Mouse (Mus musculus) brain, embryonic 18.5 days (tissue): ENCODE measurements around the gene Ikzf4.

Experiments used
- DNase-seq: peaks from one replicate; pipeline ENCODE4 v3.0.0-alpha.2; 2012; ENCODE audit warnings: low read depth, low spot score

Ikzf4 gene

DNA sequence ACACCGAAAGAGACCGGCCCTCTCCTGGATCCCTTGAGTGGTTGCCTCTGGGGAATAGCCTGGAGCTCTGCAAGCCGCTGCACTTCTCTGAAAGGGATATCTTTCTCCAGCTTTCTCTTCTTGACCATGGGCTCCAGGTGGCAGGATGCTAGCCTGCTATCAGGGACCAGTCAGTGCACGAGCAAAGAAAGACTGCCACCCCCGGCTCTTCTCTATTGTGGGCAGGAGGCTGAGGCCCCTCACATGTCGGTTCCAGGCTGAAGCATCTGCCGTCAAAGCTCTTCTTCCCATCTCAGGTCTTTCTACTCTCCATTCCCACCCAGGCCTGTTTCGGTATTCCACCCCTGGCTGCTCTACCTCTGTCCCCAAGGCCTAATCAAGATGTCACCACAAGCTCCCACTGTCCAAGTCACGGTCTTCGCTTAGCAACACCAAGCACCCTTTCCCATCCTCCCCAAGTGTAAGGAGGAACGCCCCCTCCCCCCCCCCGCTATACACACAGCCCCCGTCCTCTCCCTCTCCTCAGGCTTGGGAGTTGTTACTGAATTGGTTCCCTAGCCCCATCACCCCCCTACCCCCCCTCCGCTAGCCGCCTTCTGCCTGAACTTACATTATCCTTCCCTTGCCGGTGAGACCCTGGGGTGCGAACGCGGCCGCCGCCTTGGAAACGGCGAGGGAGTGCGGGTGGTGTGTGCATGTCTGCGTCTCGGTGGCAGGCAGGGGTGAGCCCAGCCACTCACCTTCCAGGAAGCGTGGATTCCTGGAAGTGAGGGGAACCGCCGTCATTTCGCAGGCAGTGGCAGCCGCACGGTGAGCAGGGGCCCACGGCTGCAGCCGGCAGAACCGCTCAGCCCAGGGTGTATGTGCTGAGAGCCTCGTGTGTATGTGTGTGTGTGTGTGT, at the start of gene Ikzf4:
Gene Ikzf4, minus strand, starts transcription at position 881 of the 901 bp plus-strand sequence.
- DNase-seq, result no peak

DNA sequence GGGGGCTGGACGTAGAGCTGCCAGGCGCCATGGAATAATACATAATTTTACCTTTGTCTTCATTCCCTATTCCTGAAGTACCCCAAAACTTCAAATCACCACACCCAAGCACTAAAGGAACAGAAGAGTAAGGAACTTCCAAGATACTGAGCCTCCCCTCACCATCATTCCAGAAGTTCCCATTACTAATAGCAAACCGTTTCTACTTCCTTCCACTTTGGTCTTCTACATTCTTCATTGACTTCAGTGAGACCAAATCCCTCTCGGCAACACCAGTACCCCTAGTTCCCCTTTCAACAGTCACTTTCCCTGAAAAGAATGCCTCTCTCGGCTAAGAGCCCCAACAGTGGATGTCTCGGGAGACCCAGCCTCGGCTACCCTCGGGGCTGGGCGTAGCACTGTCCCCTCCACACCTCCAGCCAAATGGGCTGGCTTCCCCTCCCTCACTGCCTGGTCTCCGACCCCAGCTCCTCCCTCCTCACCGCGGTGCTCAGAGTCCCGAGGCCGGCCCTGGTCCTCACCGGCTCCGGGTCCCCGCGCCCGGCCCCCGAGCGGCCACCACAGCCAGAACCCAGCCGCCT, 49.7 kb upstream of the Ikzf4 start:
- DNase-seq, result no peak

DNA sequence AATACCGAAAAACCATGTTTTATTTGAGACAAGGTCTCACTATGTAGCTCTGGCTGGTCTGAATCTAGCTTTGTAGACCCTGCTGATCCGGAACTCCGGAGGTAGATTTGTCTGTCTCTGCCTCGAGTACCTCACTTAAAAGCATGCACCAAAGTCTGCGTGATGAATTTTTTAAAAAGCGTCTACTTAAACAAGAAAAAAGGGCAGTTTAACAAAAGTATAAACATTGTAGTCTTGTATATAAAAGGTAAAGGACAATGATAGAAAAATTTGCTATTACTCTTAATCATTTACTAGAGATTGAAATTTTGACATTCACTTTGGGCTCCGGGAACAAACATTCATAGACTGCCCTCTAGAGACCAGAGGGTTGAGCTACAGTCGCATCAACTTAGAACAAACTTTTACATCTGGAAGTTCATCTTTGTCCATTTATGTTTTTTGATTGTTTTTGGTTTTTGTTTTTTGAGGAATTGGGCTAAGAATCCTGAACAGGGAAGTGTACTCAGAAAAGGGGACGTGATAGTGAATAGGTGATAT, 28.7 kb upstream of the Ikzf4 start:
- no peak for DNase-seq

- no peak for DNase-seq
Measured at GRCm38 (mm10) chr10:128673763-128674468, 28.1 kb upstream of the Ikzf4 start, which contains the start of gene Suox. Gene Suox, minus strand, starts transcription at chr10:128674073.

GRCm38 (mm10) chr10:128671148-128671547, 25.4 kb upstream of the Ikzf4 start:
- DNase-seq, result no peak

DNA sequence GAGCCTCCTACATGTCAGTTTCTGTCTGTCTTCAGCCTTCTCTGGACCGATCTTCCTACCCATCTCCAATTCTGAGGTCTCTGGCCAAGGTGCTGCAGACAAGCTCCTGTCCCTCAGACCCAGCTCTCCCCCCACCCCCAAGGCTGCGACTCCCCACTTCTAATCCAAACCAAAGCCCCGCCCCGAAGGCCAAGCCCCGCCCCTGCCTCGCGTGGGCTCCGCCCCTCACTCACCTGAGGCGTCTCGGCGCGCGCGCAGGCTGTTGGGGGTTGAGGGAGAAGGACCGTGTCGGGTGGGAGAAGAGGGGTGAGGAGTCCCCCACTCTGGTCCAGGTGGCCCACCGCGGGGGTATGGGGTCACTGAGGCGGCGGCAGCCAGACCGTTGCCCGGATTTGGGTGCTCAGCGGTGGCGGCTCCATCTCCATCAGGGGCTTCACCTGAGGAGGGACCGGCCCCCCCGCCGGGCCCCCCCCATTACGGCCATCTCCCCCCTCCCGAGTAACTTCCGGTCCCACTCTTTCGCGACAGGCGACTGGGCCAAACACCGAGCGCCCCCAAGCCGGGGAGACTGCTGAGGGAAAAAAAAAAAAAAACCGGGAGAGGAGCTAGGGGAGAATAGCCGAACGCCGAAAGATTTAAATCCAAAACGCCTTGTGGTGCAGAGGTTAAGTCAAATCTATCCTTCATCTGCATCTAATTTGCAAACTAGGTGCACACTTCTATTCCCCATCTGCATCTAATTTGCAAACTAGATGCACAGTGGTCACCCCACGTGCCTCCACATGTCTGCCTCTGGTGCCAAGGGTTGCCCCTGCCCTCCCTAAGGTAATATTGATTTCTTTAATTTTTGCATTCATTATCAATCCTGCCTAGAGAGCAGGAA, 23.2 kb upstream of the Ikzf4 start:
- DNase-seq, result no peak

- no peak for DNase-seq
Measured at GRCm38 (mm10) chr10:128665806-128666205, 20.0 kb upstream of the Ikzf4 start.

DNA sequence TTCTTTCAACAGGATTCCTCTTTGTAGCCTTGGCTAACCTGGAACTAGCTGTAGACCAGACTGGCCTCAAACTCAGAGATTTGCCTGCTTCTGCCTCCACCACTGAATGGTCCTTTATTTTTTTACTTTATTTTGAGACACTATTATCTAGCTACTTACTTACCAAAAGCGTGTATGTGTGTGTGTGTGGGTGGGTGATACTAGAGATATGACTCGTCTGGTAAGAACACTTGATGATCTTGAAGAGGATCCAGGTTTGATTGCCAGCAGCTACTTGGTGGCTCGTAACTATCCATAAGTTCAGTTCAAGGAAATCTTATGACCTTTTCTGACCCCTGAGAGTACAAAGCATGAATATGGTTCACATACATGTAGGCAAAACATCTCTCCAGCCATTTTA, 19.5 kb upstream of the Ikzf4 start:
- no peak for DNase-seq

DNA sequence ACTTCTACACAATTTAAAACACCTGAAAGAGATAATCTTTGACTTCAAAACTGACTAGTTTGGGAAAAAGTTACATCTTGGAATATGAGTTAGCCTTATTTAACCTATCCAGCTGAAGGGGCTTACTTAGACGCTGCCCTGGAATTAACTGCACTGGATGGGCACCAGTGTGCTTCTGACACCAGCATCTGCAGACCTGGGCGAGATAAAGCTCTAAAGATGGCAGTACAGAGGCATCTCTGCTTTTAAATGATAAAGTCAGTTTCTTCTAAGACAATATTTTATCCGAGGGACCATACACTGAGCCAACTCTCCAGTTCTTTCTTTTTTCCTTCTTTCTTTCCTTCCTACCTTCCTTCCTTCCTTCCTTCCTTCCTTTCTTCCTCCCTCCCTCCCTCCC, 19.0 kb upstream of the Ikzf4 start:
- DNase-seq, result no peak

GRCm38 (mm10) chr10:128663441-128664220, 17.8 kb upstream of the Ikzf4 start:
- no peak for DNase-seq

DNA sequence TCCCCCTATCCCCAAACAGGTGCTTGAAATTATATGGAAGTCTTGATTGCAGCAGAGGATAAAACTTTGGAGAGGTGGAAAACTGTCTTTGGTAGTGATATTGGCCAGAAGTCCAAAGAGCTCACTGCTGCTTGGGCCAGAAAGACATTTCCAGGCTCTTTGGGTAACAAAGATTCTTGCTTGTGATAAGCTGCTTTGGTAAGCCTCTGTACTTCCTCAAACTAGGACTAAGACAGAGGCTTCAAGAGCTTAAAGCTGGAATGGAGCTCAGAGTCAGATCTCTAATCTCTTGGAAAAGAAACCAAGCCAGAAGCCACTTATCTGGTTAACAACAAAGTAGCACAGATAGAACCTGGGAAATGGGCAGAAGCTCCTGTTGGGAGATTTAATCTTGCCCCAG, 16.7 kb upstream of the Ikzf4 start:
- DNase-seq, result no peak

- DNase-seq, result no peak
Measured at GRCm38 (mm10) chr10:128659490-128659889, 13.7 kb upstream of the Ikzf4 start.

DNA sequence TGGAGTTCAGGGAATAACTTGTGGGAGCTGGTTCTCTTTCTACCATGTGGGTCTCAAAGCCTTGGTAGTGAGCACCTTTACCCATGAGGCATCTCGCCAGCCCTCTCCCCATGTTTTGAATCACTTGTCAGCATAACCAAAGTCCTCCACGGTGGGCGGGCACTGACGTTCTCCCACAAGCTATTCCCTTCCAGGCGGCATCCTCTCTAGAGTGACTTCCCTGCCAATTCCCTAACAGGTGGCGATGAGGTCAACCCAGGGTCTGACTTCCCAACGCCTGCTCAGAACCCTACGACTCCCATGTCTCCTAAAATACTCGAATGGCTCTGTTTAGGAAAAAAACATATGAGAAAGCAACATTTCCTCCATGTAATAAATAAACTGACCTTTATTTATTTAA, 12.1 kb upstream of the Ikzf4 start:
- no peak for DNase-seq

- DNase-seq, result no peak
Measured at GRCm38 (mm10) chr10:128656731-128657130, 10.9 kb upstream of the Ikzf4 start.

GRCm38 (mm10) chr10:128655254-128655653, 9.5 kb upstream of the Ikzf4 start:
- no peak for DNase-seq

GRCm38 (mm10) chr10:128653866-128654265, 8.1 kb upstream of the Ikzf4 start:
- no peak for DNase-seq

DNA sequence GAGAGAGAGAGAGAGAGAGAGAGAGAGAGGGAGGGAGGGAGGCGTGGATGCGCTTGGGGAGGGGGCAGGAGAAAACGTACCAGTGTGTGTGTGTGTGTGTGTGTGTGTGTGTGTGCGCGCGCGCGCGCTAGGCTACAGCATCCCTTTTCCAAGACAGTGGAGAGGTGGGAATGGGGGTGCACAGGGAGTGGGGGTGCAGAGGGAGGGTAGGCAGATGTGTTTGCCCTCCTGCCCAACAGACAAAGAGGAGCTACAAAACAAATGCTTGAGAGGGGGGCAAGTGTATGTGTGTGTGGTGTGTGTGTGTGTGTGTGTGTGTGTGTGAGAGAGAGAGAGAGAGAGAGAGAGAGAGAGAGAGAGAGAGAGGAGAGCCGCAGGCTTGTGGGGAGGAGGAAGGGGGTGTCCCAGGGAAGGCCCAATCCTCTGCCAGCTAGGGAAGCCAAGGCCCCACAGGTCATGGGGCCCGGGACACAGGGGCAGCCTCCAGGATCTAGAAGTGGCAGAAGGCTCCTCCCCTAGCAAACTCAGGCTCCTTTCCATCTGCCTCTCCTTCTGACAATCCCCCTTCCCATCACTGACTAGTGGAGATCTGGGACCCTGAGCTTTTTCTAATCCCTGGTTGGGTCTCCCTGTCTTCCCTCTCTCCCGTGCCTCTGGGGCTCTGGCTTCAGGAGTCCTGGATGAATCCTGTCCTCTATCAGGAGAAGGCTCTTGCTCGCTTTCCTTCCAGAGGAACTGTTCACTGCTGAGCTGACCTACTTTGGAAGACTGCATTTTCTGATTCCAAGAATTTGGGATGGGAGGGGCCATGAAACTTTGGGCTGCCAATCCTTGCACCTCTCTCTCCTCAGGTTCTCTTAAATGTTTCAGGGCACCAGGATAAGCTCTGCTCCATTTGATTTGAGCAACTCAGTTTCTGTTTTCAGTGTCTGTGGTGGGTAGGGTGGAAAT, 623 bp upstream of the Ikzf4 start:
- DNase-seq, result no peak

GRCm38 (mm10) chr10:128642749-128643148, 3.0 kb downstream of the Ikzf4 start:
- no peak for DNase-seq

DNA sequence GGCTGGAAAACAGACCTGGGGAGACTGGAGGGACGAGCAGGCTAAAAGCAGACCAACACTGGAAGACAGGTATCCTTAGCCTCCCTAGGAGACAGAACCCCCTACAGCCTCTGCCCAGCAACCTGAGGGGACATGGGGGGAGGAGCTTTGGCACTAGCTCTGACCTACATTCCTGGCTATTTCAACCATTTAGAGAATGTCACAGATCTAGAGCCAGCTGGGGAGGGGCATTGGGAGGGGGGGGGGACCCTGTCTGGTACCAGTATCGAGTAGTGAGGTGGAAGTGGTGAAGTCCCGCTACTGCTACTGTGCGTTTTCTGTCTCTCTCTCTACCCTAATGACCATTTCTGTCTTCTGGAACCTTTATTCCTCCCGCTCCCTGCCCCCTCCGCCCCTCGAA, 3.9 kb downstream of the Ikzf4 start:
- no peak for DNase-seq
